Mouse (Mus musculus) thymus, postnatal 10 days (tissue): ENCODE measurements around the gene Fh1.

Experiments
- DNase-seq, 2 experiments: peaks; one replicate each; pipeline ENCODE4 v3.0.0; 2021; ENCODE audit warnings: low spot score in 2 of 2

Gene Fh1

DNA sequence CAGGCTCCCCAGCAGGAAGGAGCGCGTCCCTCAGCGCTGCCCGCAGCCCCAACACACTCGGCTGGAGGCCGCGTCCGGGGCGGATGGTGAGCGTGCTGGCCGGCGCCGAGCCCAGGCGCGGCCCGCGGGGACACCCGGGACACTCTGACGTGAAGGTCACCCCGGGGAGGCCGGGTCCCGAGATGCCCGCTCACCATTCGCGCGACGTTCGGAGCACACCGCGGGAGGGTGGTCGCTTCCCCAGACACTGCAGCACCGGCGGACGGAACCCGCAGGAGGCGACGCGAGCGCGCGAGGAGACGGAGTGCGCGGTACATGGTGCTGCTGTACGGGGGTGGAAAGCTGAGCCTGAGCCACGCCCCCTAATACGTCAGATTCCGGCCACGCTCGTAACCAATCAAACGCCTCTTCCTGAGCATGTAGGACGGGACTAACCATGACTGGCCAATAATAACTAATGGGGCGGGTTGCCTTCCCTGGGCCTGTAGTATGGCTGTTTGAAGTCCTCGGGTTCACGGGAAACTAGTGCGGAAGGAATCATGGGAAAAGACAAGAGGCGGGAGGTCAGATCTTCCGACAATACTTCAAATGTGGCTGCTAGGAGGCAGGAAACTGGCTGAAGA, at the start of gene Fh1:
TSS of gene Fh1 (minus strand) at position 379 of the 623 bp plus-strand sequence.
- DNase-seq, result peak; percentile 94 to 95

DNA sequence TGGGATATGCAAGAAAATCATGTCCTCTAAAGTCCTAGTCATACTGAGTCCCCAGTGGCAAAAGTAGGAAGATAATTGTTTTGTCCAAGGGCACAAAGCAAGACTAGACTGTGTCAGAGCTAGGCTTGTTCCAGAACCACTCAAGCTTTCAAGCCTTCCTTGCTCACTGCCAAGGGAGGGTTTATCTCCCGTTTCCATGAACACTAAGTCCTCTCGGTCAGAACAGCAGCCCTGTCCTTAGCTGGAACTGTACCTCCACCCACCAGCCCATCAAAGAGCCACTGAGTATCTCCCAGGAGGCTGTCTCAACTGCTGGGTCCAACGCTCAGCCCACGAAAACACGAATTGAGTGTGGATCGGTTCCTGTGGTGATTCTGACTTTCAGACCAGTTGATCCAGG, 49.7 kb upstream of the Fh1 start:
- DNase-seq, result no peak

DNA sequence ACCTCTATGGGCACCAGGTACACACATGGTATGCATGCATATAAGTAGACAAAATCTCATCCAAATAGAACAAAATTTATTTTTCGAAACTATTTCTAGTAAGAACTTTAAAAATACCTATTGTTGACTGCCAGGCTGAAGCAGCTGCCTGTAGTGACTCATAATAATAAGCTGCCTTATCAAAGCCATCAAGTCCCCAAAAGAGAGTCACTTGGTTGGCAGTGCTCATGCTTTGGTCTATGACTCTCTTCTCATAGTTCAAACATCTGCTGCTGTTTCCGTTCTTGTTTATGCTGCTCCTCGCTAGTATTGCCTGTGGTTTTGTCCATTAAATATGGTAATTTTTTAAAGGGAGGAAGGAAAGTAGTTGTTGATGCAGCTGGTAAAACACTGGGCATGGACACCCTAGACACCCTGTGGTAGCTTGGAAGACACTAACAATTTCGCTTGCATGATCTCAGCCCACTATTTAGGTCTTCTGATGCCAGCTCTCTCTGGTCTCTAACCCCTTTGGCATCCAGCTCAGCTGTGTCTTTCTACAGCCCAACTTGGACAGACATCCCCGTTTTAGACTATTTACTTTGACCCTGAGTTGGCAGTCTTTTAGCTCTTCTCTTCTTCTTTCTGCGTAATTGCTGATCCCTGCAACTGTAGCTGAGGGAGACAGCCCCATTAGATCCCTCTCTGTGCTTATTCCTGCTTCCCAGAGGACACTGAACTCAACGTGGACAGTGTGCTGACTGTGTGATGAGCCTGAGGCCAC, 48.3 kb upstream of the Fh1 start:
- DNase-seq, result no peak

DNA sequence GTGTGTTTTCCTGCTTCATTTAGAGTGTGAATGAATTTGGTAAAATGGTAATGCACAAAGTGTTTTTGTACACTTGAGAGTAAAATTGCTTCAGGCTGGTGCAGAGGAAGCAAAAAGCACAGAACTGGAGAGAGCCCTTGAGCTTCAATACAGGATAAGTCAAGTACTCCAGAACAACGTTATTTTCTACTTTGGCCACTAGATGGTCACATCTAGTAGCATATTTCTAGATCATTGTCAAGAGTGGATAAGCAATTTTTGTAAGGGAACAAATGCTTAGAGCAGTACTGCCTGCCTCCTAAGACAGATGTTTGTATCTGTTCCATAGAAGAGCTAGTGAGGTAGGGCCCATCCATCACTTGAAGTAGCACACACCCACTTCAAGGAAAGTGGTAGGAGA, 46.2 kb upstream of the Fh1 start:
- DNase-seq, result no peak

DNA sequence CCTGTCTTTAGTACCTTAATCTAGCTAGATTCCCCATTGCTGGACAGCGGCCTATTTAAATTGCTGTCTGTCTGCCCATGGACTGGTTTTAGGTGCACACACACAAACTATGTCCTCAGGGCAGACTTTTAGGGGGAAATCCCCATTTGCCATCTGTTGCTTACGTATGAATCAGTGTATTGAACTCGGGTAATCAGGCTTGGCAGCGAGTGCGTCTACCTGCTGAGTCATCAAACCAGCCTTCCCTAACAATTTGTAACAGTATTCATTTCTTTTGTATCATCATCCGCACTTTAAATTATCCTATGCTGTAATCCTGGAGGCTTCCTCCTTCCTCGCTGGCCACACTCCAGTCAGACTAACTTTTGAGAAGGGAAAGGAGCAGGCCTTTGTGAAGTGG, 44.6 kb upstream of the Fh1 start:
- no peak for DNase-seq

DNA sequence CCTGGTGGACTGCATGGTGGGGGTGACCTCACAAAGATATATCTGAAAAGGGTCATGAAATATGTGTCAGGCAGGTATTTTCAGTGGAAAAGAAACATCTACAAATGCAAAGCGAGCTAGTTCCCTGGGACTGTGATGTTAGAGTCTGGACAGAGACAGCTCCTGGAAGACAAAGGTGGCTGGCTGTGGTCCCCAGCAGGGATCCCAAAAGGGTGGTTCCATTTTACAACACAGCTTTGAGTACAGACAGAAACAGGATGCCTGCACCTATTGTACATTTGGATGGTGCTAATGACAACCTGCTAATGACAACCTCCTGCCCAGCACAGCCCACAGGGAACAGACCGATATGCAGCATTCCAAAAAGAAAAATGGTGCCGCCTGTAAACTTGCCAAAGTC, 44.0 kb upstream of the Fh1 start:
- no peak for DNase-seq

DNA sequence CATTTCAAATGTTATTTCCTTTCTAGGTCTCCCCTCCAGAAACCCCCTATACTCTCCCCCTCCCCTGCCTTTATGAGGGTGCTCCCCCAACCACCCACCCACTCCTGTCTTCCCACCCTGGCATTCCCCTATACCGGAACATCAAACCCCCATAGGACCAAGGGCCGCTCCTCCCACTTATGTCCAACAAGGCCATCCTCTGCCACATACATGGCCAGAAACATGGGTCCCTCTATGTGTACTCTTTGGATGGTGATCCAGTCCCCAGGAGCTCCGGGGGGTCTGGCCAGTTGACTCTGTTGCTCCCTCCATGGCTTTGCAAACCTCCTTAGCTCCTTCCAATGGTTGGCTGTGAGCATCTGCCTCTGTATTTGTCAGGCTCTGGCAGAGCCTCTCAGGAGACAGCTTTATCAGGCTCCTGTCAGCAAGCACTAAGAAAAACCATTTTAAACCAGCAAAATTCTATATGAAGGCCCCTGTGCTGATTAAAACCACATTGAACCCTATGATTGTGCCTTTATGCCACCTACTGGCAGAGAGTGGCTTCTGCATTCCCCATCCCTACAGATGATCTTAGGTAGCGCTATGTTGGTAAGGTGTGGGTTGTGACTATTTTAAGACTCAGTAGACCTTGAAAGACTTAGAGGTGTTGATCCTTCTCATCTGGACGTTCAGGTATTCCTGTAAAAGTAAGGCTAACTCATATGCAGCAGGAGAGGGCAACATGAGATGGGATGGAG, 43.4 kb upstream of the Fh1 start:
- DNase-seq, result peak; percentile 12 to 41

DNA sequence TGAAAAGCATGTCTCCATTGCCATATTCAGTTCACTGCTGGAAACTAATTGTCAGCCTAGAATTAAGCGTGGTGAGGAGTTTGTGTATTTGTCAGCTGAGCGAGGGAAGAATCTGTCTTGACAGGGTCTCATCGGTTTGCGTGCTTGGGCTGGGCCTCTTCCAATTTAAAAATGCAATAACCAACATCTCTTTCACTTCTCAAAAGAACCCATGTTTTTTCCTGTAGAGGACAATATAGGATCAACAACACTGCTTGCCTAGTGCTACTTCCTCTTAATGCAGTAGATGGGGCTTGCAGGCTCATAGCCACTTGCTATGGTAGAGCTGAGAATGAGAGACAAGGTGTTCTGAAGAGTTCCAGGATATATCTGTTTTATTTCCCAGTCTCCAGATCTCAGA, 34.5 kb upstream of the Fh1 start:
- DNase-seq, result no peak

DNA sequence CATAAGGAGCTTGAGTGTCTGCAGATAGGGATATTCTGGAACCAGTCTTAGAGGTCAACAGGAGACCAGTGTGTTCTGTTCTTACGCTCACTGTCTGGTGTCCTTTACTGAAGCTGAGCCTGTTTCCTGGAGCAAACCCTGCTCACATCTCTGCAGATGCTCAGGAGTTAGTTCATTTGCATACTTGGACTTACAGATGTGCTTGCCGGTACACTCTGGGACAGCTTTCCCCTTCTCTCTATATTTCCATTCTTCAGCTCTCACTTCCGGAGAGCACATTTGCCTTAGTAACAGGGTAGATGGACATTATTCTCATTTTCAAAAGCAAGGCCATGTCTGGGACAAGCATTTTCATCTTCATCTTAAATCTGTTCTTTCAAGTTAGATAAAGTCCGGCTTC, 23.2 kb upstream of the Fh1 start:
- DNase-seq, result no peak

DNA sequence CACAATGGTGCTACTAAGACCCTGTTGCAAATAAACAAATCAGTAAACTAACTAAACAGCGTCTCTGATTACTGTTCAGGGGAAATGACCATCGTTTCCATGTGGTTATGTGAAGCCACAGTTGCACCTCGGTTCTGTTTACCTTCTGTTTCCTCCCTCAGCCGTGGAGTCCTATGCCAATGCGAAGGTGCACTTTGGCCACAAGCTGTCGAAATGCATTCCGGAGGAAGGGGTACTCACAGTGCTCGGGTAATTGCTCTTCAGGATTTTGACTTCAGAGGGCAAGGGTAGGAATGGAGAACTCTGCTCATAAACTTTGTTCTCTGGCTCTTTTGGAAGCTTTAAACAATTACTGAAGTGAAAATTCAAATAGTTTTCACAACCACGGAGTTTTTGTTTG, 21.5 kb upstream of the Fh1 start:
- no peak for DNase-seq

DNA sequence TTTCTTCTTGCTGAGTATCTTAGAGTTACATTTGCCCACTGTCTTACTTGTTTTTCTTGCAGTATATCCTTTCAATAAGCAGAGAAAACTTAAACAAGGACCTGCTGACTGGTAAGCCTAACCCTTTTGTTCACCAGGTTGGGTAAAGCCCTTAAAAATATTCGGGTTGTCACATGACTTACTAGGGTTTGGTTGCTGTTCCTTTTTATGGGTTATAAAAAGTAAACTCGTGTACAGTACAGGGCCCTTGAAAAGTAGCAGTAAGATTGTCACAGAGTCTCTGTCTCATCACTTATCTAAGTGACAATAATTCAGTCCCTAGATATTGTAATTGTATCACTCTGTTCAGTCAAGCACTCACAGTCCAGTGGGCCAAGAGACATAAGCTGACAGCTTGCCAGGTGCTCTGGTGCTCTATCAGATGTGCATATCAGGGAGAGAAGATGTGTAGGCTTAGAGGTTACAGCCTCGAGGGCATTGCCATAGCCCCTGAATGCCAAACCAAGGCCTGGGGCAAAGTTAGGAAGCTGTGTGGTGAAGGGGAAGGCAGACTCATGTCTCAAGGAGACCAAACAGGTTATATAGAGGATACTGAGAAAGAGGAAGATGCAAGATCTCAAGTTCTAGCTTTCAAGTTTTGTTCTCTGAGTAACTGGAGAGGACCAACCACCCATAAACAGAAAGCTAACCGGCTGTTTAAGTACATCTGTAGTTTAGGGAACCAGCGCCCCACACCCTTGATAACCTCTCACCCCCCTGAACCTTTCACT, 18.2 kb upstream of the Fh1 start:
- DNase-seq, result no peak

DNA sequence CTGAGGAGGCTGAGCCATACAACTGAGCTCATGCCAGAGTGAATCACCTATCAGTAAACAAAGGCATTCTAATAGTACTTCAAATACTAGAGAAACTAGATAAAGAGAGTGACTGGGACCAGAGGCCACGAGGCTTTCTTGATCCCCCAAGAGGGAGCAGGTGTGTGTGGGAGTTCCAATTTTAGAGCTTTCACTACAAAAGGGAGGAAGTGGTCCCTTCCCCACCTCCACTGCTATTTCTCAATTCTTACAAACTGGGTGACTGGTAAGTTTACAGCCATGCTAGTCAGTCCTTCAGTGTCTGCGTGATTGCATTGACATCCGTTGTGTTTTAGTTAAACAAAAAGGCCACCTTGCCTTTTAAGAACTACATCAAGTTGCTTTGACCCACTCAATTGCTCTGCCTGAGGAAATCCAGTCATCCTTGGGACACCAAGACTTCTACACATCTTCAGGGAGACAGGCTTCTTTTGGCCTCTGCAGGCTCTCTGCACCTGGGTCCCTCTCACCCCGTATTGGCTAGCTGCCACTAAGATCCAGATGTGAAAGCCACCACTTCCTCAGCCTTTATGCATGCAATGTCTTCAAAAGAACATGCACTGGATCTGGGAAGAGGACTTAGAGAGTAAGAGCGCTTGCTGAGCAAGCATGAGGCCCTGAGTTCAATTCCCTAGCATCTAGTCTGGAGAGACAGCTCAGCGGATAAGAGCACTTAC, 15.2 kb upstream of the Fh1 start:
- peak; percentile 54 to 56 for DNase-seq

DNA sequence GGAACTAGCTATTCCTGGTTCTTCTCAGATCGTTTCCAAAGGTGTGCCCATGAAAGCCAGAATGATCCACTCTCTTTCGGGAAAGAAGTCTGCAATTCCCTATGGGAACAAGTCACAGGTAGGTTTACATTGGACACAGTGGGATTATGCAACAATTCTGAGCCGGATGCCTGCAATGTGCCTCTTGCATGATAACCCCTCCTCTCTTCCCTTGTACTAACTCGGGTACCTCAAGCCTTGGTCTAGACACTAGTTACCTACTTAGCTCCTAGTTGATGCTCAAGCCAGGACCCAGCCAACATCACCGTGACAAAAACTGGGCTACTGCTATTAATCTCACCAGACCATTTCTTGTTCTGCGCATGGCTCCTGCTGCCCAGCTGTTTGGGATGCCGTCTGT, 13.6 kb upstream of the Fh1 start:
- no peak for DNase-seq

DNA sequence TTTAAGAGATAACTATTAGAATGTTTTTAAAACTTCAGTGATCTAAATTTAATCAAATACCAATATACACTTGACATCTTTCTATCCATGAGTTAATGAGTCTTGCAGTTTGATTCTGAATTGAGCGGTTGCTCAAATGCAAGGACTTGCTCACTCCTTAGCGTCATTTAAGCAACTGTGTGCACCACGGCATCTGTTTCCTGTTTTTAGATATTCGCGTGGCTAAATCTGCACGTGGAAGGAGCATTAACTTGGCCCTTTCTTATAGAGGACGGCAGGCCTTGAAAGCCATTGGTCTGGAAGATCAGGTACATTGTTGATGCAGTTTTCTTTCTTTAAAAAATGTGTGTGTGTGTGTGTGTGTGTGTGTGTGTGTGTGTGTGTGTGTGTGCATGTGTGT, 12.2 kb upstream of the Fh1 start:
- no peak for DNase-seq

DNA sequence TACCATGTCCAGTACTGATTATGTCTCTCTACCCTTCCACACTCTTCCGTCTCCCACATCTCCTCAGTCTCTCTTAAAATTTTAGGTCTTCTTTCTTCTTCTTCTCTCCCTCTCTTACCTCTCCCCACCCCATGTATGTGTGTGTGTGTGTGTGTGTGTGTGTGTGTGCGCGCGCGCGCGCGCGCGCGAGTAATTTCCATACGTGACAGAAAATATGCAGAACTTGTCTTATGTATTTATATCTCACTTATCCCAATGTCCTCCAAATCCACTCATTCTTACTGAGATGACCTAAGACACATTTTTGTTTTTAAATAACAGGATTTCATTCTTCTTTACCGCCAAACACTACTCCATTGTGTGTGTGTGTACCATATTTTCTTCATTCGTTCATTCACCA, 7.0 kb upstream of the Fh1 start:
- no peak for DNase-seq

DNA sequence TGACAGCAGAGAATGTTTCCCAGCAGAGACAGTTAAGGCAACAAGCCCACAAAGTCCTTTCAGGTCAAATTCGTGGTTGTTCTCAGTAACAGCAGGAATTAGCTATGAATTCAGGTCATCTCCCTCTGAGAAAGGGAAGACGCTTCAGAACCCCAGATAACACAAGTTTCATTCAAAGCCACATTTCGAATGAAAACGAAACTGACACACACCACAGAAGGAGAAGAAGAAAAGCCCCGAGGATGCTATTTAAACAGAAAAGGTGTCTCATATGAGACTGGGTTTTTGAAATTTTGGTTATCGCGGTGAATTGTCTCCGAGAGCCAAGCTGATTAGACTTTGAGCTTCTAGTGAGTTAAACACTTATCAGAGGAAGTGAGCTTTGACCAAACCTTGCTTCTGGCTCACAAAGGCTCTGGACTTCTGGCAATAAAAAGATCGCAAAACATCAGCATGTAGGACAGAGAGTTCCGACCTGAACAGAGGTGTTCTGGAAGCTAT, 6.3 kb upstream of the Fh1 start:
- DNase-seq, result no peak

DNA sequence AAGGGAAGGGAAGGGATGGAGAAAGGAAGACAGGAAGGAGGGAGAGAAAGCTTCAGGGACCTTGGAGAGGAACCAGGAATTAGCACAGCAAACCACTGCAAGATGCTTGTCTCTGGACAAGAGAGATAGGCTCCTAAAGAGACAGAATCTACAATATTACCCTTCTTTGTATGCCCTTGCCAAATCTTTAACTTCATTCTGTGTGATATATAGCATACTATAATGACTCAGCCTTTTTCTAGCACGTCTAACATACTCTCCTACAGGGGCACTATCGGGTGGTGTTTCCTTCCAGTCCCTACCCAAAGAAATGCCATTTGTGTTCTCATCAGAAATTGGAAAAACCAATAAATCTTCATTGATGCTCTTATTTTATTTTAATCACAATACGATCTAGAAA, 5.6 kb upstream of the Fh1 start:
- no peak for DNase-seq

DNA sequence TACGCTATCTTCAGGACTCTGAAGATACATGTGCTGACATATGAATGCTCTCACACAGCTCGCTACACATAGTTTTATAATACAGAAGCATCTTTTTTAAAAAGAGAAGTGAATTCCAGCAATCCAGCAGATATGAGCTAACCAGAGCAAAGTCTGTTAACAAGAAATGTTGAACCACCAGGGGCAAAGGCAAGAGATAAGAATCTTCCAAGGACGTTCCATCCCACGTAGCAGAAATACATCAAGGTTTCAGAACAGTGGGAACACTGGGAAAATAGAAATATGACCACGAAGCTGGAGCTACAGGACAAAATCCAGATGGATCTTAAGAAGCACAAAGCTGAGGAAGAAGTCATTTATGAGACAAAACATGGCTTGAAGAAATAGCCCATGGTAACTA, 4.9 kb upstream of the Fh1 start:
- no peak for DNase-seq

DNA sequence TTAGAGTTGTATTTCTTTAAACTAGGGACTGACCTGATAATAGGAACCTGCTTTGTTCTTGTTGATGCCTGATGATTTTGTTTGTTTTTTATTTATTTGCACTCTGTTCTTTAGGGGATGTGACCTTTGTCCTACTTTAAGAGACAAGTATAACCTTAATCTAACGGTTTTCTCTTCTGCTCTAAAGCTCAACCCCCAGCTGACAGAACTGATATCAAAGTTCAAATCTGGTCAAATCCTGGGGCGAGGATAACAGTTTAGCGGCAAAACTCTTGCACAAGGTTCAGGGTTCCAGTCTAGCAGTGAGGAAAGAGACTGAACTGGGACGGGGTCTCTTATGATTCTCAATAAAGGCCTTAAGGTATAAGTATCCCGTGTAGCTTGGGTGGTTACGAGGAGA, 3.8 kb upstream of the Fh1 start:
- DNase-seq, result no peak

DNA sequence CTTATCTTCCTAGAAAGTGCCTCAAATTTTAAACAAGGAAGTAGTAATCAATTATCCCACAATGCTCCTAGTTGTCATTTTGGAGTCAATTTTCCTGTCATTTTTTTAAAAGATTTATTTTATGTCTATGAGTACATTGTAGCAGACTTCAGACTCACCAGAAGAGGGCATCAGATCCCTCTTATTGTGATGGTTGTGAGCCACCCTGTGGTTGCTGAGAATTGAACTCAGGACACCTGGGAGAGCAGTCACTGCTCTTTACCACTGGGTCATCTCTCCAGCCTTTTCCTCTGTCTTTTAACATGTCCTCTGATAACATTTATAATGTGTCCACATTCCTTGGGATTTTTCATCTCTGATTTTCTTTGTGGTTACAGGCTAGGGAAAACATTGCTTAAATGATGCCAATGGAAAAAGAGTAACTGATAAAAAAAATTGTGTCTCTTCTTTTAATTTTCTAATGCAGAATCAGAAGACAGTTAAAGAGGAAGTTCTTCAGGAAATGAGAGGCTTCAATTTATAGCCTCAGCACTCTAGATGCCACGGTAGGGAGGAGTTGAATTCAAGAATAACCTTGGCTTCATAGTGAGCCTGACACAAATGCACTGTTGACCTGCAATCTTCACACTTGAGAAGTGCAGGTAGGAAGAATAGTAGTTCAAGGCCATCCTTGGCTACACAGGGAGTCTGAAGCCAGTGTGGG, 706 bp upstream of the Fh1 start:
- peak in 1 of 2 experiments; percentile 50 for DNase-seq

DNA sequence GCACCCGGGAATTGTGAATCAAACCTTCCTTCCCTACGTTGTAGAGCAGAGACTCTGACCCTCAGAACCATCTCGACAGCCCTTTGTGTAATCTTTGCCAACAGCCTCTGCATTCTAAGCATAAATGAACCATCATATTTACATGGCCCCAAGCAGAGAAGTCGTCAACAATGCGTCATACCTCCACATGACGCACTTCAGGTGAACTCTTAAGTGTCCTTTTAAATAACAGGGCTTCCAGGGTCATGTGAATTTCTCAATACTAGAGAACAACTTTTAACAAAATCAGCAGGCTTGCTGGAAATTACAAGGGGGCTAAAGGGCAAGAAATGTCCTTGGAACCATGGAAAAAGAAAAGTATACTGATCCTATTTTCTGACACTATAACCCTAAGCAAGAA, 1.8 kb downstream of the Fh1 start:
- DNase-seq, result no peak
